Mouse (Mus musculus): Measurements from ENCODE around the gene Sema6b. TPM values are rescaled to one million over a fixed set of nuclear protein-coding genes. Genes with fewer than 3 reads are reported as not detected.

The Sema6b gene
- polyA plus RNA-seq, 1 experiment from 2014 or later = 2.3 TPM

DNA sequence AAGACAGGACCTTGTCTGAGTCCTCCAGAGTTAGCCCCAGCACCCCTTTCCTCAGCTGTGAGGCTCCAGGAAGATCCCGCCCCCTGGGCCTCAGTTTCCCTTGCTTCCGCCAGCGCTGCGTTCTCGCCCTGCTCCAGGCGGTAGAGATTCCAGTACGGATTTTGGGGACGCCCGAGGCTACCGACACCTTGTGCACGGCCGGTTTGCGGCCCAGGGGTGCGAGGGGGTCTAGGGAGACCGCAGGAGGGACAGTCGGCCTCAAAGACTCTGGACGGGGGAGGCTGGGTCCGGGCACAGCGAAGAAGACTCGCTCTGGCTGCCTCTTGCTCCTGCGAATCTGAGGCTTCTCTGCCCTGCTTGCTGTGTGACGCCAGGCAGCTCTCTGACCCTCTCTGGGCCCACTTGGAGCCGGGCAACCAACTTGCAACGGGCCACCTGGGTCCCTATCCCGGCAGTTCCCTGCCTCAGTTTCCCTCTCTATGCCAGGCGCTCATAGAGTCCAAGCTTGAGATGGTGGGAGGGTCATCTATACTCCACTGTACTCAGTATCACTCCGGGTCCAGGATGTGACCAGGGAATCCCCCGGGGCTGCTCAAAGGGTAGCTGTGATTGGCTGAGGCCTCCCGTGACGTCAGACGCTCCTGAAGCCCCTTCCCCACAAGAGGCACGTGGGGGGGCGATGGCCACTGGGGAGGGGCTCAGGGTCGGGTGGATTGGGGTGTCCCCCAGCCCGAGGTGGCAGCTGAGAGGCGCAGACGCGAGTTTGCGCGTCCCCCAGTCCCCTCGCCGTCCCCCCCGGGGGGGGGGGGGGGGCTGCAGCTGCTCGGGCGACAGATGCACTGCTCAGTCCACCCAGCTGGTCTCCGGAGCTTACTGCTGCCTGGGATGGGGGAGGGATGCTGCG lies 1.8 kb upstream of the Sema6b start:
- H3K4me3 ChIP-seq = peak overlapping the region; percentile 41
- 0 out of 2 replicates have a peak, but pooled peaks have one; percentile 11 for ATAC-seq (ENCODE audit: insufficient number of reproducible peaks, low FRiP score, low TSS enrichment, low read depth)
- H3K9ac ChIP-seq = no peak overlapping the region
- no peaks in the 10 kb centered on the region for H3K9me3 ChIP-seq
- peak overlapping the region; percentile 71 for H3K4me2 ChIP-seq
- no peaks in the 10 kb centered on the region for H3K36me3 ChIP-seq
- peaks cover 94% of the 10 kb centered on the region for H3K27me3 ChIP-seq
- WGBS = under 1% methylated on average over 43 of the region's 47 CpGs
- H3K27ac ChIP-seq = no peak overlapping the region
- H3K4me1 ChIP-seq = peaks cover 26% of the 10 kb centered on the region

DNA sequence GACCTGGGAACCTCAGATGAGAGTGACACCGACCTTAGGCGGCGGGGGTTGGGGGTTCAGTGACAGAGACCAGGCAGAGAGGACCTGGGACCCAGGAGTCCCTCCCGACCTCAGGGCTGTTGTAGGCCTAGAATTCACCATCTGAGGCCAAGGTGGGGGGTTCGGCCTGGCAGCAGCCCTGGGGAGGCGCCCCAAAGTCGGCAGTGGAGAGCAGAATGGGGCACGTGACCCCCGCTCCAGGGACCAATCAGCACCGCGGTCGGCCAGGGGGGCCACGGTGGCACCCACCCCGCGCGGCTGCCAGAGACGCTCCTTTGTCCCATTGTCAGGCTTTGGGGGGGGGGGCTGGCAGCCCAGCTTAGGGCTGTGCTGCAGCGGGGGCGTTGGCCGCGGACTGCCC lies 788 bp downstream of the Sema6b start:
- Histone ChIP-seq H3K9me3 (no peaks in the 10 kb centered on the region), H3K4me1 (peaks cover 35% of the 10 kb centered on the region), H3K27ac (no peak overlapping the region), H3K27me3 (peaks cover 82% of the 10 kb centered on the region), H3K36me3 (no peaks in the 10 kb centered on the region), H3K4me2 (peak overlapping the region; percentile 99), H3K9ac (no peak overlapping the region), H3K4me3 (peak overlapping the region; percentile 66)
- 9% methylated on average over 21 of the region's 21 CpGs for WGBS
- no peak for ATAC-seq (ENCODE audit: insufficient number of reproducible peaks, low FRiP score, low TSS enrichment, low read depth)

DNA sequence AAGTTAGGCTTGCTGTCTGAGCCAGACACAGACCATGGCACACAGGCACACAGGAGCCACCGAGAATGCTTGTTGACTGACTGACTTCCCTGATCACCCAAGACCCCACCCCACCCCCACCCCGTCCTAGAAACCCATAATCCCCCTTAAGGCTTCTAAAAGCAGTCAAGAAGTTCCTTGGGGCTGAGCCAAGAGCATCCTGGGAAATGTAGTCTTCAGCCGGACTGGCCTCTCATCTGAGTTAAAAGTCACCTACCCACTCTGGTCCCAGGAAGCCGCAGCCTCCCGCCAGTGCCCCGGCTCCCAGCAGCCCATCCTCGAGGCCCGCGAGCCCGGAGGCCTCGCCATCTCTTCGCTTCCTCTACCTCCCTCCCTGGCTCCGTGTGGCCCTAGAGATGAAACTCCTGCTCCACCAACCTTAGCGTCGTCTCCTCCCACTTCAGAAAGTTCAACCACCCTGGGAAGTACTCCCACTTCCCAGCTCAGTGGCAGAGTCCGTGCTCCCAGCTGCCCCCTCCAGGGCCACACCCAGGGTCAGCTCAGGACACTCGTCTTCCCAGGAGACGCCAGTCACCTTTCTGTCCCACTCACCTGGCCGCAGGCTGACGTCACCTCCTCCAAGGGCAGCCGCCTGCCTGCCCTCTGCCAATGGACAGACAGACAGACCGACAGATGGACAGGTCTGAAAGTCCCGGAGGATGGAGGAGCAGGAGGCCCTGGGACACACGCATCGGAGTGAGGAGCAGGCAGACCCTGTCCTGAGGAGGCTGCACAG lies 2.1 kb downstream of the Sema6b start:
- Histone ChIP-seq H3K9me3 (no peaks in the 10 kb centered on the region), H3K27ac (no peak overlapping the region), H3K27me3 (peaks cover 69% of the 10 kb centered on the region), H3K4me3 (0 out of 2 replicates have a peak overlapping the region, but pooled peaks have one; percentile 11), H3K4me1 (peaks cover 45% of the 10 kb centered on the region), H3K9ac (no peak overlapping the region), H3K4me2 (no peak overlapping the region), H3K36me3 (no peaks in the 10 kb centered on the region)
- no peak for ATAC-seq (ENCODE audit: insufficient number of reproducible peaks, low FRiP score, low TSS enrichment, low read depth)
- 21% methylated on average over 25 of the region's 25 CpGs for WGBS

DNA sequence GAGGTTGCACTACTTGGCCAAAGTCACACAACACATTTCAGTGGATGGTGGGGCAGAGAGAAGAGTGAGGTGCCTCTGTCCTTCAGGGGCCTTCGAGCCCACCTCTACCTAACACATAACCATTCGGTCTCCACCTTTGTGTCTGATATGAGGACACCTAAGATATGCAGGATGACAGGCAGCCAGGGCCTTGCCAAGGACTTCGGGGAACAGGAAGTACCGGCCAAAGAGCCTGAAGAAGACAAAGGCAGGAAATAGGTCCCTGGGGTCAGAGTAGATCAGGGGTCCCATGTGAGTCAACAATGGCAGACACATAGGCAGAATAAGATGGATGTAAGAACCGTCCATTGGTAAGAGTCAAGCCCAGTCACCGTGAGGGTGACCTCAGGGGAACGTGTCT lies 3.6 kb downstream of the Sema6b start:
- Histone ChIP-seq H3K4me2 (no peak overlapping the region), H3K27me3 (peaks cover 56% of the 10 kb centered on the region), H3K27ac (no peak overlapping the region), H3K4me3 (no peak overlapping the region), H3K9me3 (no peaks in the 10 kb centered on the region), H3K4me1 (peaks cover 38% of the 10 kb centered on the region), H3K9ac (no peak overlapping the region), H3K36me3 (no peaks in the 10 kb centered on the region)
- 84% methylated on average over 7 of the region's 7 CpGs for WGBS
- ATAC-seq (ENCODE audit: insufficient number of reproducible peaks, low FRiP score, low TSS enrichment, low read depth) = no peak

GRCm38 (mm10) chr17:56134463-56134971 lies 5.6 kb downstream of the Sema6b start:
- Histone ChIP-seq H3K9ac (no peak overlapping the region), H3K4me1 (peaks cover 29% of the 10 kb centered on the region), H3K9me3 (no peaks in the 10 kb centered on the region), H3K36me3 (no peaks in the 10 kb centered on the region), H3K27ac (peak overlapping the region; percentile 14; the same call in 1 of the 2 replicates), H3K4me2 (peak overlapping the region; percentile 56), H3K27me3 (peaks cover 35% of the 10 kb centered on the region), H3K4me3 (peak overlapping the region; percentile 30)
- WGBS = 1% methylated on average over 27 of the region's 27 CpGs
- no peak for ATAC-seq (ENCODE audit: insufficient number of reproducible peaks, low FRiP score, low TSS enrichment, low read depth)

GRCm38 (mm10) chr17:56133457-56134363 lies 6.4 kb downstream of the Sema6b start:
- WGBS = 18% methylated on average over 19 of the region's 21 CpGs
- Histone ChIP-seq H3K4me1 (peaks cover 24% of the 10 kb centered on the region), H3K27ac (peak overlapping the region; percentile 23; the same call in 1 of the 2 replicates), H3K4me2 (peak overlapping the region; percentile 56), H3K36me3 (no peaks in the 10 kb centered on the region), H3K9ac (no peak overlapping the region), H3K4me3 (peak overlapping the region; percentile 30), H3K27me3 (peaks cover 27% of the 10 kb centered on the region), H3K9me3 (no peaks in the 10 kb centered on the region)
- peak; percentile 45; the same call in 1 of the 2 replicates for ATAC-seq (ENCODE audit: insufficient number of reproducible peaks, low FRiP score, low TSS enrichment, low read depth)

DNA sequence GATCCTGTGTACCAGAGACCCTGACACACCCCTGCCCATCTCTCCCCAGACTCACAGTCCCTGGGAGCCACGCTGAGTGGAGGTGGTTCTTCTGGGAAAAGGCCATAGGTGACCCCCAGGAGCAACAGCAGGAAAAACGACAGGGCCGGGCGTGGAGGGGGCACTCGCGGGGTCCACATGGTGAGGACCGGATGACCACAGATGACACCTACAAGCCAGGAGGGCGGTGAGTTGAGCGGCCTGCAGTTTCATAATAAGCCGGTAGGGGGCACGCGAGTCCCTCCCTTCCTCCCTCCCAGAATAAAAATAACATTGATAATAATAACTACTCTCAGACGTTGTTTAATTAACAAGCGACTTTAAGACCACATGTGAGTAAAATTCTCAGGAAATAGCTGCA lies 7.5 kb downstream of the Sema6b start:
- Histone ChIP-seq H3K27ac (no peak overlapping the region), H3K27me3 (peaks cover 19% of the 10 kb centered on the region), H3K4me2 (no peak overlapping the region), H3K4me3 (no peak overlapping the region), H3K9ac (no peak overlapping the region), H3K9me3 (no peaks in the 10 kb centered on the region), H3K36me3 (no peaks in the 10 kb centered on the region), H3K4me1 (peaks cover 21% of the 10 kb centered on the region)
- no peak for ATAC-seq (ENCODE audit: insufficient number of reproducible peaks, low FRiP score, low TSS enrichment, low read depth)
- 4% methylated on average over 14 of the region's 14 CpGs for WGBS

- ATAC-seq (ENCODE audit: insufficient number of reproducible peaks, low FRiP score, low TSS enrichment, low read depth) = no peak
- peaks cover 13% of the 10 kb centered on the region for H3K27me3 ChIP-seq
- no peak overlapping the region for H3K9ac ChIP-seq
- H3K4me2 ChIP-seq = no peak overlapping the region
- H3K27ac ChIP-seq = 0 out of 2 replicates have a peak overlapping the region, but pooled peaks have one; percentile 11
- WGBS = 42% methylated on average over 7 of the region's 7 CpGs
- H3K9me3 ChIP-seq = no peaks in the 10 kb centered on the region
- H3K36me3 ChIP-seq = no peaks in the 10 kb centered on the region
- H3K4me3 ChIP-seq = no peak overlapping the region
- H3K4me1 ChIP-seq = peaks cover 21% of the 10 kb centered on the region
These were observed 8.3 kb downstream of the Sema6b start for GRCm38 (mm10) chr17:56131814-56132213.

- Histone ChIP-seq H3K27me3 (peaks cover 14% of the 10 kb centered on the region), H3K4me1 (peaks cover 21% of the 10 kb centered on the region), H3K27ac (no peak overlapping the region), H3K9ac (no peak overlapping the region), H3K4me3 (no peak overlapping the region), H3K4me2 (no peak overlapping the region), H3K9me3 (no peaks in the 10 kb centered on the region), H3K36me3 (no peaks in the 10 kb centered on the region)
- 92% methylated on average over 10 of the region's 10 CpGs for WGBS
- ATAC-seq (ENCODE audit: insufficient number of reproducible peaks, low FRiP score, low TSS enrichment, low read depth) = no peak
These were observed 9.0 kb downstream of the Sema6b start for GRCm38 (mm10) chr17:56131136-56131535.

GRCm38 (mm10) chr17:56128246-56128645 lies 11.9 kb downstream of the Sema6b start:
- Histone ChIP-seq H3K4me2 (no peak overlapping the region), H3K4me3 (no peak overlapping the region), H3K36me3 (no peaks in the 10 kb centered on the region), H3K4me1 (peaks cover 13% of the 10 kb centered on the region), H3K27me3 (peaks cover 29% of the 10 kb centered on the region), H3K27ac (no peak overlapping the region), H3K9me3 (no peaks in the 10 kb centered on the region), H3K9ac (no peak overlapping the region)
- 69% methylated on average over 15 of the region's 15 CpGs for WGBS
- ATAC-seq (ENCODE audit: insufficient number of reproducible peaks, low FRiP score, low TSS enrichment, low read depth) = no peak

DNA sequence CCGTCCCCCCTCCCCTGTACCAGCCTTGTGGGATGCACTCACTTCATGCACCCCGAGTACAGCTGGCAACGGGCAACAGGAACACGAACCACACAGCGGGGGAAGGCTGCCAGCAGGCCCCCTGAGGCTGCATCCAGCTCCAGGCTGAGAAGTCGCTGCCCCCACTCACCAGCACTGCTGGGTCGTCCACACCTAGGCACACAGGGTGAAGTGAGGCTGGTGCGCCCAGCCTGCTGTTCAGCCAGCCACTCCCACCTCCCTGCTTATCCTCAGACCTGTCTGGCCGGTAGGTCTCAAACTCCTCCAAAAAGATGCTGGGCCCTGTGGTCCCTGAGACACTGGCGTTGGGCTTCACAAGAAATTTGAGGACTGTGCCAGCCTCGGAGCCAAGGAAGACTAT lies 14.0 kb downstream of the Sema6b start:
- 68% methylated on average over 11 of the region's 11 CpGs for WGBS
- no peak for ATAC-seq (ENCODE audit: insufficient number of reproducible peaks, low FRiP score, low TSS enrichment, low read depth)
- no peak overlapping the region for H3K9ac ChIP-seq
- H3K9me3 ChIP-seq = peaks cover 12% of the 10 kb centered on the region; the same call in 1 of the 2 replicates
- peaks cover 50% of the 10 kb centered on the region for H3K27me3 ChIP-seq
- H3K4me3 ChIP-seq = no peak overlapping the region
- peaks cover 11% of the 10 kb centered on the region for H3K4me1 ChIP-seq
- H3K36me3 ChIP-seq = no peaks in the 10 kb centered on the region
- no peak overlapping the region for H3K27ac ChIP-seq
- no peak overlapping the region for H3K4me2 ChIP-seq

Measured in limb, embryonic 15.5 days (tissue).